Mouse (Mus musculus) right cerebral cortex, postnatal 14 days (tissue): ENCODE measurements at regions not wholly inside any gene's neighbourhood (a gene's known extent, or its start where the extent isn't known, plus 50 kb on each side); places are given as distances from the start of the nearest gene placed in this dataset.

Experiments
- DNase-seq: peaks from one replicate; pipeline ENCODE4 v3.0.0; 2022

DNA sequence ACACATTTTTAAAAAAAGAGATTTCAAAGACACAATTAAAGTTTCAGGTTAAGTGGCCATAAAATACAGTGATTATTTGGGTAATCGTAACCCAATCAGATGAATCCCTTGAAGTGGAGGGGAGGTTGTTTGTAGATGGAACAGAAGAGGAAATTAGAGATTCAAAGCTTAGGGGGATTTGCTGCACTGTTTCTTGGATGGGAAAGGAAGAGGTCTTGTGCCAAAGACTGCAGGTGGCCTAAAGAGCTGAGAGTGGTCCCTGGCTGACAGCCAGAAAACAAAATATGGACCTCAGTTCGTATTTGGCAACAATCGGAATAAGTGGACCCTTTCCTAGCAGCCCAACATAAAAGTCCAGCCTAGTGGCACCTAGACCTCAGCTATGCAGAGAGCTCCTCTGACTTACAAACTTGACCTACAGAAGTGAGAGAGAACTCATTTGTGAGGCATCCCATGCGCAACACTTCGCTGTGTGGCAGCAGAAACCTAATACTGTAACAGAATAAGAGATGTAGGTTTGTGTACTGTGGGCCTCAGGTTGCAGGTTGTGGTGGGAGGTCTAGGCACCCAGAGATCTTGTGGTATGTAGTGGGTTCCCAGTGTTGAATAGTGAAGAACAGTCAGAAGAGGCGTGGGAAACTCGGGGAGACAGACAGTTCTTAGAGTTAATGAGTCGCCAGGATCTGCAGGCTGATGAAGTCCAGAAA is 110.0 kb upstream of the Ccdc54 start:
- no peak for DNase-seq

DNA sequence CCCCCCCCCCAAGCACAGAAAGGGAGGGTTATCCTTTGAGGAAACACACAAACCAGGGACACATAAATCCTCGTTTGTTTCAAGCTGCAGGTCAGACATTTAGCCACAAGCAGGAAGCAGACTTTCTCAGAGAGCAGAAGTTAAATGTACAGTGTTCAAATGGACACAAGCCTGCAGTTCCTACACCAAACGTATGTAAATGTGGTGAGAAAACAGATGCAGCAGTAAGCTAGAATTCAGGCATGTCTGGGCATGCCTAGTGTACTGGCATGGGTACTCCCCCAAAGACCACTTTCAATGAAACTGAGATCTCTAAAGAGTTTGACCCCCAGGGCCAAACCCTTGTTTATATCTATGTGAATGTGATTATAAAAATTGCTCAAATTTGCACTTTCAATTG is 109.2 kb upstream of the Ccdc54 start:
- no peak for DNase-seq

GRCm38 (mm10) chr16:50697722-50698121 is 106.8 kb upstream of the Ccdc54 start:
- DNase-seq = no peak

DNA sequence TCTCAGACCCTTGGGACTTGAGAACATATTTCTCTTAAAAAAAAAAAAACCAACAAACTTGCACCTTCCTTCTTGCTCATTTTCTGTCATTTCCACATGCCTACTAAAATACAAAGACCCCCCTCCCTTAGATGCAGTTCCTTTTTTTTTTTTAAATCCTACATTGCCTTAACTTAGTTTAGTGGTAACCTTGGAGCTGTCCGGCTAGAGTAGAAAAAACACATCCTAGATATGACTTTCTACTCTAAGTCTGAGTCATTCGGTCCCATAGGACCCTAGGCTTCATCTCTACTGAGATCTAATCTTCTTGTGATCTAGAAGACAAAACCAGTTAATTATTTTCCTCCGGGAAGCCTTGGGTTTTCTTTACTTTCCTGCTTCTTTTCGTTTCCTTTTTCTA is 105.1 kb upstream of the Ccdc54 start:
- DNase-seq = no peak

GRCm38 (mm10) chr16:50694045-50694444 is 103.1 kb upstream of the Ccdc54 start:
- no peak for DNase-seq

GRCm38 (mm10) chr16:50690818-50691217 is 99.9 kb upstream of the Ccdc54 start:
- no peak for DNase-seq

DNA sequence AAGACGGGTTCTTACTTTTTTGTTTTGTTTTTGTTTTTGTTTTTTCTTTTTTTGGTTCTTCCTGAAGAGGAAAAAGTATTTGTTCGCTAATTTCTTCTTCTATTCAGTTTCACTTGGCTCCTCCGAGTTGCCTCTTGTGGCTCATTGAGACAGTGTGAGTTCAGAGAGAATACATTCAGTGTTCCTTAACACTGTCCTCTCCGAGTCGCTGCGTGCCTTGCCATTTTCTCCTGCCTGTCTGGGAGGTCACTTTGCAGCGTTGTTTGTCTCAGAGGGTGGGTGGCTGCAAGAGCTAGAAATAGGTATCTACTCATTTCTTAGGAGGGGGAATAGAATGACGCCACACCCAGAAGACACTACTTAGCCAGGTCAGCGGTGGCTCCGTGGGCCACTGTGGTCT is 98.6 kb upstream of the Ccdc54 start:
- no peak for DNase-seq

GRCm38 (mm10) chr16:50688818-50689506 is 98.0 kb upstream of the Ccdc54 start:
- no peak for DNase-seq

GRCm38 (mm10) chr16:50679698-50680097 is 88.7 kb upstream of the Ccdc54 start:
- DNase-seq = no peak

GRCm38 (mm10) chr16:50673339-50673738 is 82.4 kb upstream of the Ccdc54 start:
- DNase-seq = no peak

DNA sequence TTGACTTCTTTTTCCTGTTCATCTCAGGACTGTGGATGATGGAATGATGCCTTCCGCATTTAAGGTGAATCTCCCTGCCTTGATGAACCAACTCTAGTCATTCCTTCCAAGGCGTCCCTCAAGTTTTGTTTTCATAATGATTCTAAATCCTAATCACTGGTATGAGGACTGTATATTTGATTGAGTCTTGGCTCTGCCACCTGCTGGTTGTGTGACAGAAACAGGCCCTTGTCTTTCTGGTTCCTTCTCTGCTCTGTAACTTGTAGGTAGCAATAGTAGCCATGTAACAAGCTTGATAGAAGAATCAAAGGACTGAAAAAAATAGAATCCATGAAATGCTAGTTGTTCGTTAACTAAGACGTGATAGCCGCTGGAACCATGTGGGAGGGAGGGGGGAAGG is 81.8 kb upstream of the Ccdc54 start:
- no peak for DNase-seq

DNA sequence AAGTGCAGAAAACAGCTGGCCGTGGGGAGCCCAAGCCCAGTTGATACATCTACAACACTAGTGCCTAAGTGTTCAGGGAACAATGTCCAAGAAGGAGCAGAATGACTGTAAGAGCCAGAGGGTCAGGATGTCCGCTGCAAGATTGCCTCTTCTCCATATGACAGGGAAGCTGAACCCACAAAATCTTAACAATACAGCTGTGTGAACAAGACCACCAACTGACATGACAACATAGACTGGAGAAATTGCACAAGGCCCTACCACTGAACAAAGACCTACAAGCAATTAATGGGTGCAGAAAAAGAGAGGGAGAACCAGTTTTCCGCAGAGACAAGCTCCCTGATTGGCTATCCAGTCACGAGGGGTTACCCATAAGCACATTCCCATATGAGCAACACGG is 80.2 kb upstream of the Ccdc54 start:
- DNase-seq = no peak

DNA sequence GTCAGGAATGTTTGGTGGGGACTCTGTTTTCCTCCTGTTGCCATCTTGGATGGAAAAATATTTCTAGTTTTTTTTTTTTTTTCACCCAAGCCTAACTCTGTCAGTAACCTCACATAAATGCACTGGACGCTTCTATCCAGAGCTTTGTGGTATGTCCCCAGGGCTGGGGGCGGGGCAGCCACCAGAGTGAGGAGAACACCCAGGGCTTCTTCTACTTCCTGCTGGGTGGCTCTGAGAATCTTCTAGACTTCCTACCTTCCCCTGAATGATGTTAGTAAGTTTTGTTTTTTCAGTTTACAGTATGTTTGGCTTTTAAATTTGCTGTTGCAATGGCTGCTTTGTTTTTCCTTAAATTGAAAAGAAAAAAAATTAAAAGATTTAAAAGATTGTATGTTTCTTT is 73.3 kb upstream of the Ccdc54 start:
- no peak for DNase-seq
